Mouse (Mus musculus): ENCODE data around the gene Tmem196.

GRCm38 (mm10) chr12:119960730-119961129 is 15.1 kb downstream of the Tmem196 start:
- TF ChIP-seq CTCF (IDR thresholded peaks at IDR 0.05) = no peak
- no peak for TF ChIP-seq POLR2A (IDR thresholded peaks at IDR 0.05; ENCODE audit: insufficient read depth, low read depth, low read length)
- TF ChIP-seq EP300 (IDR thresholded peaks at IDR 0.05; ENCODE audit: insufficient read depth, low read depth, low read length) = no peak
